Comparison of ENCODE assay signal across 8 mouse cellular contexts in genomic region chr5:35387834-35388490, GRCm38 (mm10). TPM values are rescaled to one million over a fixed set of nuclear protein-coding genes. Genes with fewer than 3 reads are reported as not detected.
DNase-seq lines count a peak whose midpoint lies in the region; ATAC-seq lines count a peak whose summit lies in the region.

No protein-coding gene starts in this region.

- H3K27ac ChIP-seq in kidney, embryonic 14.5 days (ENCODE audit: low read depth, low read length), result no peak overlapping the region
- H3K27ac ChIP-seq in forebrain, embryonic 11.5 days (ENCODE audit: low read depth, low read length), result no peak overlapping the region
- H3K27ac ChIP-seq in limb, embryonic 12.5 days, result no peak overlapping the region
- H3K27ac ChIP-seq in neural tube, embryonic 13.5 days (replicated peaks), result no peak overlapping the region

- peaks cover 5% of the 10 kb centered on the region; the same call in 1 of the 2 replicates for H3K4me1 ChIP-seq in kidney, embryonic 14.5 days (ENCODE audit: control insufficient read depth, insufficient read depth, low read length)
- H3K4me1 ChIP-seq in forebrain, embryonic 11.5 days (replicated peaks; ENCODE audit: control insufficient read depth, insufficient read depth, low read length), result peaks cover 12% of the 10 kb centered on the region
- H3K4me1 ChIP-seq in limb, embryonic 12.5 days (replicated peaks), result peaks cover 20% of the 10 kb centered on the region
- peaks cover 23% of the 10 kb centered on the region for H3K4me1 ChIP-seq in neural tube, embryonic 13.5 days (replicated peaks)

- ATAC-seq in kidney, embryonic 14.5 days (ENCODE audit: low FRiP score, low TSS enrichment), result no peak
- ATAC-seq in forebrain, embryonic 11.5 days (replicated peaks; ENCODE audit: low FRiP score), result no peak
- no peak for ATAC-seq in limb, embryonic 12.5 days (ENCODE audit: insufficient number of reproducible peaks, insufficient read depth, low FRiP score, low TSS enrichment, low read depth)
- no peak for ATAC-seq in neural tube, embryonic 13.5 days (ENCODE audit: low read depth)

- peak overlapping the region; percentile 58 for H3K4me2 ChIP-seq in kidney, embryonic 14.5 days (replicated peaks; ENCODE audit: low read depth, low read length)
- peak overlapping the region; percentile 73 for H3K4me2 ChIP-seq in forebrain, embryonic 11.5 days (ENCODE audit: low read depth, low read length, severe bottlenecking)
- H3K4me2 ChIP-seq in limb, embryonic 12.5 days, result peak overlapping the region; percentile 68
- H3K4me2 ChIP-seq in neural tube, embryonic 13.5 days, result peak overlapping the region; percentile 55

- H3K27me3 ChIP-seq in kidney, embryonic 14.5 days (ENCODE audit: control insufficient read depth, insufficient read depth, low read length), result peaks cover 99% of the 10 kb centered on the region
- peaks cover 100% of the 10 kb centered on the region for H3K27me3 ChIP-seq in forebrain, embryonic 11.5 days (ENCODE audit: control insufficient read depth, insufficient read depth, low read length)
- peaks cover 100% of the 10 kb centered on the region for H3K27me3 ChIP-seq in limb, embryonic 12.5 days
- peaks cover 100% of the 10 kb centered on the region for H3K27me3 ChIP-seq in neural tube, embryonic 13.5 days

- H3K36me3 ChIP-seq in kidney, embryonic 14.5 days (ENCODE audit: control insufficient read depth, insufficient read depth, low read length), result no peaks in the 10 kb centered on the region
- H3K36me3 ChIP-seq in forebrain, embryonic 11.5 days (ENCODE audit: control insufficient read depth, insufficient read depth, low read length), result no peaks in the 10 kb centered on the region
- no peaks in the 10 kb centered on the region for H3K36me3 ChIP-seq in limb, embryonic 12.5 days
- H3K36me3 ChIP-seq in neural tube, embryonic 13.5 days, result no peaks in the 10 kb centered on the region

- no peak overlapping the region for H3K9ac ChIP-seq in kidney, embryonic 14.5 days (ENCODE audit: low read depth, low read length)
- no peak overlapping the region for H3K9ac ChIP-seq in forebrain, embryonic 11.5 days (ENCODE audit: low read length)
- no peak overlapping the region for H3K9ac ChIP-seq in limb, embryonic 12.5 days (replicated peaks)
- H3K9ac ChIP-seq in neural tube, embryonic 13.5 days, result no peak overlapping the region

- H3K9me3 ChIP-seq in kidney, embryonic 14.5 days (ENCODE audit: control insufficient read depth, low read length), result no peaks in the 10 kb centered on the region
- no peaks in the 10 kb centered on the region; the same call in 1 of the 2 replicates for H3K9me3 ChIP-seq in forebrain, embryonic 11.5 days (ENCODE audit: control insufficient read depth, low read length)
- H3K9me3 ChIP-seq in limb, embryonic 12.5 days, result 0 out of 2 replicates have a peak, but pooled peaks cover 5% of the 10 kb centered on the region
- no peaks in the 10 kb centered on the region for H3K9me3 ChIP-seq in neural tube, embryonic 13.5 days

- no peak for DNase-seq in kidney, adult 9 months
- DNase-seq in forebrain, embryonic 11.5 days (ENCODE audit: low spot score), result no peak
- no peak for DNase-seq in thymus, postnatal 10 days (ENCODE audit: low spot score in 2 of 2)
- DNase-seq in spleen, postnatal 4 days (ENCODE audit: low spot score in 2 of 2), result no peak
- DNase-seq in frontal cortex, postnatal 10 days (ENCODE audit: low spot score in 2 of 2), result no peak

- H3K4me3 ChIP-seq in kidney, embryonic 14.5 days (ENCODE audit: low read length), result peak overlapping the region; percentile 43
- H3K4me3 ChIP-seq in forebrain, embryonic 11.5 days (ENCODE audit: low read depth, low read length), result peak overlapping the region; percentile 51
- H3K4me3 ChIP-seq in limb, embryonic 12.5 days (replicated peaks), result peak overlapping the region; percentile 52
- peak overlapping the region; percentile 40 for H3K4me3 ChIP-seq in neural tube, embryonic 13.5 days

- 2% methylated on average over 38 of the region's 38 CpGs for WGBS in kidney, embryonic 14.5 days
- 2% methylated on average over 38 of the region's 38 CpGs for WGBS in forebrain, embryonic 11.5 days
- 1% methylated on average over 38 of the region's 38 CpGs for WGBS in limb, embryonic 12.5 days
- 2% methylated on average over 38 of the region's 38 CpGs for WGBS in neural tube, embryonic 13.5 days

RNA-seq across cellular contexts. Expression of gene Hmx1, which starts 0.9 kb away (rescaled TPM):
- not detected in 2 replicates for polyA plus RNA-seq in kidney, embryonic 14.5 days (2014; fragmentation: Nextera tagmentation; extraction: Ambion mirVana)
- 0.44 and 0.55 TPM in 2 replicates for polyA plus RNA-seq in forebrain, embryonic 11.5 days (2014; fragmentation: Nextera tagmentation; extraction: Ambion mirVana)
- 0.60 and 0.75 TPM in 2 replicates for polyA plus RNA-seq in limb, embryonic 12.5 days (2016; fragmentation: Nextera tagmentation; extraction: Ambion mirVana)
- 8.7 and 12.3 TPM in 2 replicates for polyA plus RNA-seq in neural tube, embryonic 13.5 days (2015; fragmentation: Nextera tagmentation; extraction: Ambion mirVana)
